Mouse (Mus musculus) cerebellum, adult (tissue): ENCODE results near the gene Tomm34.

Experiments
- ATAC-seq: cut with Nextera tagmentation; 2 replicates; pipeline ENCODE4 v1.9.2; 2017; ENCODE audit warnings: mild to moderate bottlenecking, moderate library complexity, mixed read lengths; ENCODE audit not compliant: insufficient number of reproducible peaks, low FRiP score, low TSS enrichment

Tomm34 gene

DNA sequence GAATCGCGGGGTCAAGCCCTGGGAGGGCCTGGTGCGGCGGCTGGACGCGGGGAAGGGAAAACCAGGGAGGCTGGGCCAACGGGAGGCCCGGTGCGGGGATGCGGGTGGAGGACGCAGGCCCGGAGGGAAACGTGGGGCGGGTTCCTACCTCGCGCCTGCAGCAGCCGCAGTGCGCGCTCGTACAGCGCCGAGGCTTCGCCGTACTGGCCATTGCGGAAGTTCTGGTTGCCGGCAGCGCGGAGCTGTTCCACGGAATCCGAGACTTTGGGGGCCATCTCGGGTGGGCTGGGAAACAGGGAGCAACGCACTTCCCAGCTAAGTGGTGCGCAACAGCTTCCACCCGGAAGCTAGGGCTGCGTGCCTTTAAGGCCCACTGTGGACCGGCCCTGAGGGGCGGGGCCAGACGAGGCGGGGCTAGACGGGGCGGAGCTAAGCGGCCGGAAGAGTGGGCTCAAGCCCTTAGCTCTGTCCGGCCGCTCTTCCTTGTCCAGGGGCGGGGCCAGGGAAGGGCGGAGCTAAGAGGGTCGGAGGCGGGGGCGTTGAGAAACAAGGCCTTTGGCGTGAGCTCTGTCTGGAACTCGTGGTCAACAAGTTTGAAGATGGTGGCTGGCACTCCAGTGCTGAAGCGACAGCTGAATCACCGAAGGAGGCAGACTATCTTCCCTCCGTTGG lies at the start of gene Tomm34:
Gene Tomm34 (minus strand): TSS at position 405 of the 672 bp plus-strand sequence.
- peak; percentile 83 for ATAC-seq

DNA sequence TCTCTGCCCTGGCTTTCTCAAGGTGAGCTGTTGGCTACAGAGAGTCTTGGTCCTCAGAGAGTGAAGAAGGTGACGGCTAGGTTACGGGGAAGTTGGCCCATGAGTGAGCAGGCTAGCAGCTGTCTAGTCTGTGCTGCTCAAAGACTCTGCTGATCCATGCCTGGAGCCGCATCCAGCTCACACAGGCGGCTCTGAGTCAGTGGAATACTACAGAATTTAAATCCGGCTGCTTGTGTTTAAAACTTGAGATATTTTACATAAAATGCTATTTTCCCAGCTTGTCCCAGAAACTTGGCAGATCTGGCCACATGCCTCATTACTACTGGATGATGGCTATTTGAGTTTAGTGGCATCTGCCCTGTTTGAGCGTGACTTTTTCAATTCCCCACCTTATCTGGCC lies 48.5 kb upstream of the Tomm34 start:
- ATAC-seq: no peak

DNA sequence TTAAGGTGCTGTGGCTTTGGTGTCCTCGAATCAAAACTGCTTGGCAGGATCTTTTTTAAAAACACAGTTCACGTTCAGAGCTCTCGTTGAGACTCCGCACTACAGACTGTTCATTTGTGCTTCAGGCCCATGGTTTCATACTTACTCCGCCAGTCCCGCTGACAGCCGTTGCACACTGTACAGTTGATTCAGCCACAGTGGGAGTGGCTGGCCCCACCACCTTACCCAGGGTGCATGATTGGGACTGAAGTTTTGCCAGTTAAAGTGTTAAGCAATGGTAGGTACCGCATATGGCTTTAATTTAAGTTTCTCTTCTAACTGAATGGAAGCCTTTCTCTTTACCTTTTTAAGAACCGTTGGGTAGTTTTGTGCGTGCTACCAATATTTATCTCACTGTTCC lies 44.6 kb upstream of the Tomm34 start:
- no peak for ATAC-seq

DNA sequence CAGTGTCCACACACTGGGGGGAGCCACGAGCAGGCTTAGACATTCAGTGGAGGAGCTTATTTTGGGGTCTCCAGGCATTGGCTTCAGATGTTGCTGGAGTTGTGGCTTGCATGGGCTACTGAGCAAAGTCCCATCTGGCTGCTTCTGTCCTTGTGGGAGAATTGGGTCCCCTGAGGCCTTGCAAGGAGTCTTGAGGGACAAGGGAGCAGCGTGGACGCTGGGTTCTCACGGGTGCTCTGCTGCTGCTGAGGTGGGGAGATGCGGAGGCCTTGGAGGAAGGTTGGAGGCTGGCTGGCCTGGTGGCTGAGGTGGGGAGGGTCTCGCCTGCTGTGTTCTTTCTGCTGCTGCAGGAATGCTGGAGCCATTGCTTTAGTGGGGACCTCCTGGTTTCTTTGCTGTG lies 43.1 kb upstream of the Tomm34 start:
- ATAC-seq: no peak

DNA sequence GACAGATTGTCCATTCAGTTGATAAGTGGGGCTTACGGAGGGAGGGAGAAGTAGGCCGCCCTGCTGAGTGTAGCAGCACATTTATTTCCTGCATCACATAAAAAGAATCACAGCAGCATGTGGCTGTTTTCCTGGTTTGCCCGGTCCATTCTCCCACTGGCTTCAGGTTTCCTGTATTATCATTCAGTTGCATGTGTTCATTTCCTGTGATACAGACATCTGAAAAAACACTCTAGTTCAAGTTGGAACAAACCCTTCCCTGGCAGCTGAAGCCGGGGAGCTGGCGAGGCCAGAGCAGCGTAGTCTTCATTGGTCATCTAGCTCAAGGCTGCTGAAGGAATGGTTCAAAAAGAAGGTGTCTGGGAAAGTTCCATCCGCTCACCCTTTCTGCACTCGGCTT lies 40.6 kb upstream of the Tomm34 start:
- ATAC-seq: no peak

DNA sequence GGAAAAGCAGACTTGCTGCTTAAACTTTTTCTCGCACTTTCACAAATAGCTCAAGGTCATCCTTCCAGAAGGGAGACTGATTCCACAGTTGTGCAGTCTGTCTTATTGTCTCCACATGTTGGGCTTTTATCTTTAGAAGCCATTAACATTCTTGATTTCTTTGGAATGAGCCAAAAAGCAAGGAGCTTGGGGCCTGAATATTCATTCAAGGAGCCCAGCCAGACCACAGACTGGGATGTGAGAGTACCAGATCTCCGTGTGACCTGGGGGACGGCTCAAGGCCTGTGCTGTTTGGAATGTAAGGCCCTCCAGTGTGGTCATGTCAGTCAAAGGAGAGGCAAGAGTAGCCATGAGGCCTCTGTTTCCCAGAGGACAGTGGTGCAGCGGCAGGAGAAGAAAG lies 37.5 kb upstream of the Tomm34 start:
- no peak for ATAC-seq

DNA sequence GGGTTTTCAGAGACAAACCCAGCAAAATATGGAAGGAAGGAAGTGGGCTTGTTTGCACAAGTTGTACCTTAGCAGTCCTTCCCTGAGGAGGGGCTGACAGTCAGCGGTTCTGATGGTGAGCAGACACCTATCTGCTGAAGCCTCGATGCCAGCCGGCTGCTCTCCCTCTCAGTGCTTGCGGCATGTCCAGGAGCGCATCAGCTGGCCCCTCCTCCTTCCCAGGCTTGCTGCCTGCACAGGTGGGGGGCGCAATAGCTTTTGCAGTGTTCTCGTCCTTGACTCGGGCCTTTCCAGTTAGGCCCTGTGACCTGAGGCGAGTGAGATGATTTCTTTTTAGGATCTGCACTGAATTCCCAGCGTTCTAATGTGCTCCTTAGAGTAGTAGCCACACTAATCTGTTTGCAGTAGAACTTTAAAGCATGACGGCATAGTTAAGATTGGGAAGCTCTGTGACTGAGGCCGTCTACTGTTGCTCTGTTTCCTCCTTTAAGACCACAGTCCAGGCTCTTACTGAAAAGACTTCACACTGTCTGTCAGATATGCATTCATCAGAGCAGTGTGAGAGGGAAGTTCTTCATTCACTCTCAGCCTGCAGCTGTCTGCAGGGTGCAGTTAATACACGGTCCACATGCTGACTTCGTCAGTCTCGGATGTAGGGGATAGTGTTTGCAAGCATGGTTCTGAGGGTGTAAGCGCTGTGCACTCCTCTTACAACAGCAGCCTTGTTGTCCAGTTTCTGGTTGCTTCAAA lies 36.3 kb upstream of the Tomm34 start:
- ATAC-seq: no peak

DNA sequence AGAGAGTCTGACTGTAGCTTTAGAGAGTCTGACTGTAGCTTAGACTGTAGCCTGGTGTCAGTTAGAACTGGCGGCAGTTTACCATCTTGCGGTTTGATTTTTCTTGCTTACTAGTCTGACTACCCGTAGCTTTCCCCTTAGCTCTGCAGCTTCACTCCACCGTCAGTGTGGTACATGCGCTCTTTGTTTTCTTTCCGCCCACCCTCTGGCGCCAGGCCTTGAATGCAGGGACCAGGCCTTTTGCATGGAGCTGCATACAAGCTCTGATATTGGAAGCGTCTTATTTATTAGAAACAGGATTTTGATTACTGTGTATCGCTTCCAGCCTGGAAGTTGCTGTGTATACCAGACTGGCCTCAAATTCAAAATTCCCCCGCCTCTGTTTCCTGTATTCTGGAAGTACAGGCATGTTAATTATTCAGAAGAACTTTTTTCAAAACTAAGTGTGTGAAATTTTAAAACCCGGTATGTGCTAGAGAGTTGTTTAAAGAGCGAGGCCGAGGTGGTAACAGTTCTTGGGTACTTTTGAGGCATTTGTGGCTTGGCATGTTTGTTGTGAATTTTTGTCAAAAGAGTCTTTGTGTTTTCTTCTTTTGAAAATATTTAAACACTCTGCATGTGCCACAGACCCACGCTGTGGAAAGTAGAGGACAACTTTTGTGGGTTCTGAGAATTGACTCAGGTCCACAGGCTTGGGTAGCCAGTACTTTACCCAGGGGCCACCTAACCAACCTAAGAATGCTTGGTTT lies 35.5 kb upstream of the Tomm34 start:
- ATAC-seq: no peak

DNA sequence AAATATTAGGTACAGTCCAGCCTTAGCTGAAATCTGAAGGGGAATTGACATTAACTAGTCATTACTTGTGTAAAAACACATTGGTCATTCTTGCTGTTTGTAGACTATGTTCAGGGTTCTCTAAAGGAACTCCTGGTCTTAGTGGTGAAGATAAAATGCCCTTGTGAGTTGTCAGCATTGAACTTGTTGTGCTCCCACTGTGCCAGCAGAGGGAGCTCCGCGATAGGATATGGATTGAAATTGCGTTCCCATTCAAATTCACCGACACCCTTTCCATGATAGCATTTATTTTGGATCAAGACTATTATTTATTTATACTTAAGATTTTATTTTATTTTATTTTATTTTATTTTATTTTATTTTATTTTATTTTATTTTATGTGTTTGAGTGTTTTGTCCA lies 32.5 kb upstream of the Tomm34 start:
- ATAC-seq: no peak

DNA sequence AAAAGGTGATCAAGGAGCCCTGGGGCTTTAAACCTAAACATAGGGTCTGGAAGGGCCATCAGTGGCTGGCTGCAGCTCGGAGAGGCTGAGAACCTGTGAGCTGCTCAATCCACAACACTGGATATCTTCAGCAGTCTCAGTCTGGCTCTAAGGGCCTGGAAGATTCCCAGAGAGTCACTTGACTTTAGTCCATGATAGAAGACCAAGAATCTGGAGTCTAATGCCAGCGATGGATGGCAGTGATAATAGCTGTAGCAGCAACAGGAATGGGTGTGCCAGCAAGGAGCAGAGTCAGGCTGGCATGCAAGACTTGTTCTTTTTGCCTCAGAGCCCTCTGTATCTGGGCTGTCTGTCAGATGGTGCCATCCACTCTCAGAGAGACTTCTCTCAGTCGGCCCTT lies 31.4 kb upstream of the Tomm34 start:
- ATAC-seq: no peak

DNA sequence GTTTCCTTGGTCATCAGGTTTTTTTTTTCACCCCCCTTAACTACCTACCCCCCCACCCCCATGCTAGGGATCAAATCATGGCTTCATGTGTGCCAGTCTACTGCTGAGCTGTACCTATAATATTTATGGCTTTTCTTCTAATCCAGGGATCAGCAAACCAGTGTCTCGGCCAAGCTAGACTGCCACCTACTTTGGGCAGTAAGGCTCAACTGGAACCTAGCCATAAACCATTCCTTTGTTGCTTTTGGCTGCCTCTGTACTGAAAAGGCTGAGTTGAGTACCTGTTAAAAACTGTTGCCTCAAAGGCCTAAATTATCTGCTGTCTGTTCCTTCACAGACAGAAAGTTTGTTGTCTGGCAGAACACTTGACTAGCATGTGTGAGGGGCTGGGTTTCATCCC lies 31.0 kb upstream of the Tomm34 start:
- ATAC-seq: no peak

DNA sequence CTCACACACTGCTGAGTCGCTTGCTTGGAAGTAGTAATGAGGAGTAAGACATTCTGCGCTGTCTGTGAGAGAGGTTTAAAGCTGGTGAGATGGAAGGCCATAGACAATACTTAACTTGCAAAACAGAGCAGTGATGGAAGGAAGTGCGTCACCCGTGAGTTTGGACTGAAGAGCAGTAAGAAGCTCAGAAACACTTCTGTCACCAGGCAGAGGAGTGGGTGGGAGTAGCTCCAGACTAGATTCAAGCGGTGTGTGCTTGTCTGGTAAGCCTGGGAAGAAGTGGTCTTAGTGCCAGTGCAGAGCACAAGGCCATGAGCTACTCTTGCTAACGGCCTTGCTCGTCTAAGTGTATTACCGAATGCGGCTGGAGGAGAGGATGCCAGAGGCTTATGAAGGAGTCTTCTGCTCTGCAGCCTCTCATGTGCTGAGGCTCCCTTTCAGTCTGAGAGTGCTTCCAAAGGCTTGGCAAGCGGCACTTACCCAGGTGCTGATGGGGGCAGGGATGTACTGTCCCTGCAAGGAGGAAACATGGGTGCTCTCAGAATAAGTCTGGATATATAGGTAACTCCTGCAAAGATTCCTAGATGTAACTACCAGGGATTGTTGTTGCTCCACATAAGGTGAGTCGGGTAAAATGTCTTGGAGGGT lies 27.8 kb upstream of the Tomm34 start:
- no peak for ATAC-seq

DNA sequence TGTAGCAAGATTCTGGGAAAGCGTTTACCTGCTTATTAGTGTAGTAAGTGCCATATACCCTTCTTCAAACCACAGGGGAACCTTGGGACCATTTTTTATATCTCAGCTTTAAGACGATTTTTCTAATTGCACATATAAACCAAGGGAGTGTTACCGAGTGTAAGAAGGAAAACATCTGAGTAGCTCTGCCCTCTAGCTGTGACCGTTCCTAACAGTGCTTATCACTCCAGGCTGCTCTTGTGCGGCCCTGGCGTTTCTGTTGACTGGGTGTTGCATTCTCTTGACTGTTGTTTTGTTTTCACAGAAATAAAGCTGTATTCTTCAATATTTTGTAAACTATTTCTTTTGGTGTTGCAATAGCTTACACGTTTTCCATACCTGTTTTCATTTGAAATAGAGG lies 23.2 kb upstream of the Tomm34 start:
- no peak for ATAC-seq

DNA sequence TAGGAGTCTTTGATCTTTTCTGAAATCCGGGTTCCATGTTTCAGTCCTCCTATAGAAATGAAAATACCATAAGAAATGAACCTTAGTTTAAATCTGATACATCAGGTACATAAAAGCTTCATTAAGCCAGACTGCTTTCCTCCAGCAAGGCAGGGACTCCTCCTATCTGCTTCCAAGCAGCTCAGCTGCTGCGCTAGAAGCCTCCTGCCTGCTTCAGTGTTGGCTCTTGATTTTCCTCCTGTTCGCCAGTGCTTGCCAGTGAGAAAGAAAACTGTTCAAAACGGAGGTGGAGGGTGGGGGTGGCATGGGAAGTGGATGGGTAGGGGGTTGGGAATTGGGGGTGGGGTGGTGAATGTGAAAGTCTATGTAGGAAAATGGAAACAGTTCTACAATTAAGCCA lies 18.5 kb upstream of the Tomm34 start:
- ATAC-seq: no peak

DNA sequence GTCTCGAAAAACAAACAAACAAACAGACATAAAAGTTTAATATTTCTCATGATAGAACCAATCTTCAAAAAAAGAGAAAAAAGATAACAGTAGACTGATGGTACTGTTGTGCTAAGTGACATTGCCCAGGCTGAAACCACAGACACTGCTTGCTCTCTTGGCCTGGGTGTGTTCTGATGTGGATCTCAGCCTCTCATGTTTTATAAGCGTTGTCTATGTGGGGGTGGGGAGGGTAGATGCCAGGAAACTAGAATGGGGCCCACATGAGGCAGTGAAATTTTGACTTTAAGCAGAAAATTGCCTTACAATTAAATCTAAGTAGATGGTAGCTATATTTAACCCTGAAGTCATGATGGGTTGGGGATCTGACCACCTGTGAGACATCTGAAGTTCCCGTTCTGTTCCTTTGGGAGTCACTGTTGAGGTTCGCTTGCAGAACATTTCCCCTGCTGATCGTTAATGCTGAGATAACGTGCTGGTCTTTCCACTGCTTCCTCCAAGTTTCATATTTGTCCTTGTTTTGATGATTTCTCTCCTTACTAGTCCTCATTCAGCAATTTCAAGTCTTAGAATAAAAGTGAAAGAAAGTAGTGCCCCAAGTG lies 16.5 kb upstream of the Tomm34 start:
- ATAC-seq: no peak

DNA sequence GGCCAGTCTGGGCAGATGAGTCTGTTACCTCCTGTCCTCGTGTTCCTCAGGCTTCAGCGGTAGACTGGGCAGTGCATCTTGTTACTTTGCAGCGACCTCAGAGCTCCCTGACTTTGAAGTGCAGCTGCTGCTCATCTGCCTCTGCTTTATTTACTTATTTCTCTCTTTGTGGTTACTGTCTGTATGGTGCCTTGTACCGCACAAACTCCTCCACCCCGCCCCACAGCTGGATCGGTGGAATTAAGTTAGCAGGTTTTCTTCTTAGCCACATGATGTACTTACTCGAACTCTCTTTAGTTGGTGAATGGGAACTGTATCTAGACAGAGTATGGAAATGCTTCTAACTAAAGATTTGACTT lies 13.4 kb upstream of the Tomm34 start:
- ATAC-seq: no peak

DNA sequence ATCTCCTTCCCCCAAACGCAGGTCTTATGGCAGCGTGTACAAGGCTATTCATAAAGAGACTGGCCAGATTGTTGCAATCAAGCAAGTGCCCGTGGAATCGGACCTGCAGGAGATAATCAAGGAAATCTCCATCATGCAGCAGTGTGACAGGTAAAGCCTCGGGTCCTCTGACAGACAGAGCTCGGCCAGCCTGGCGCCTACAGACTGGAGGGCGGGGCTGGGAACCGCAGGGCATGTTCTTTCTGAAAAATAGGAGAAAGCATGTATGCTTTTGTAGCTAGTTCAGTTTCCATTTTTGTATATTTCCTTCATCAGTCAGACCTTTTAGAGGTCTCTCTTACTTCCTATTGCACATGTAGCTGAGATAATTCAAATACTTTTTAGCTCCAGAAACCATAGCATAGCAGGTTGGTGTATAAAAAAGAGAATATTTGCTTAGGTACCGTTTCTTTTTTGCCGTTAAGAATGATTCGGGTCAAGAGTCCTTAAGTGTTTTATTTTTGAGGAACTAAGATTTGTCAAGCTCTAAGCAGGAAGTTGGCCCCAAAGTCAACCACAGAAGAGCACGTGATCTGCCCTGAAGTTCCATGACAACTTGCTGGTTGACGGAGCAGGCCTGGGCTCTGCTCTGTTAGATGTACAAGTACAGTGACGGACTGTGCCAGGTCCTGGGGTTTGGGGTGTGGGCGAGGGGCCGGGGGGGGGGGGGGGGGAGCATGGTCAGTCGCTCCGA lies 12.8 kb upstream of the Tomm34 start:
- ATAC-seq: no peak

DNA sequence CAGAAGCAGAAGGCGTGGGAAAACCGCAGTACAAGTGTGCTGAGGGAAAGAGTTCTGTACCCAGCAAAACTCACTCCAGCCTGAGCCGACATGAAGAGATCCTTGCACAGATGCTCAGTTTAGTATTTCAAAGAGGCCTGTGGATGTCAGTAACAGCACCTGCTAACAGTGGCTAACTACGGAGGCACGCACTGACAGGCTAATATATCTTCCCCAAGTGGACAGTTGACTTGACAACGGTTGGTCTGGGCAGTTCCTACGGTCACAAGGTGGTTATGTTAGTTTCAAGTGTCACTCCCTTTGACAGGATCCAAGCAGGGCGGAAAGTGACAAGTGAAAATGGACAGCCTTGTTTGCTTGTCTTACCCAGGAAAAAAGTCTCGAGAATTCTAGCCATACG lies 11.2 kb upstream of the Tomm34 start:
- ATAC-seq: no peak

DNA sequence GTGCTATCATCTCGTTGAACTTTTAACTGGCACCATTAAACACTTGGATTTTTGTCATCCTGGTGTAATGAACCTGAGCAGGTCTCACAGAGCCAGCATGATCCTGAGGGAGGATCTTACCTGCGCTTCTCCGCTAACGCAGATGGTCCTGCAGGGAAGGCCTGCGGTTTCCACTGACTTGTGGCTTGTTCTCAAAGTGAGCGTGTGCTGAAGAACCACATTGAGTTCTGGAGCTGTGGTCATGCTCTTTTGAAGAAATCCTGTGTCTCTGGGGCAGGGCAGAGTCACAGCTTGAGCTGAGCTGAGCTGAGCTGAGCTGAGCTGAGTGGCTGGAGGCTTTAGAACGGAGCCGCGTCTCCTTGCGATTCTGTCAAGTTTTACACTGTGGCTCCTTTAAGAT lies 10.6 kb upstream of the Tomm34 start:
- ATAC-seq: no peak

DNA sequence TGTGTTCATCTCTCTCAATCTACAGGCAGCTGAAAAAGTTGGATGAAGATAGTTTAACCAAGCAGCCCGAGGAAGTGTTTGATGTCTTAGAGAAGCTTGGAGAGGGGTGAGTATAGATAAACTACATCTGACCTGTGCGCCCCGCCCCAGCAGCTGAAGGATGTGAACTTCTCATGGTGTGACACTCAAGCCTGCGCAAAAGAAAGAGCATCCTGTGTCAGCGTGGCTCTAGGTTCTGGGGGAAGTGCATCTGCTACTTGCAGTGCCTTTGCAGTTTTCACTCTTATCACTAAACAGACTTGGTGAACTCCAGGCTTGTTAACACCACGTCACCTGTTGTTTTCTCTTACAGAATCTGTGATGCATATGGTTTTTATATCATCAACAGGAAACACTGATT lies 8.5 kb upstream of the Tomm34 start:
- no peak for ATAC-seq
